Mouse (Mus musculus) cerebellum, adult 2 months (tissue): ENCODE data around the gene Dip2c.

Experiments
- CTCF ChIP-seq: fragments of 200-500 bp; IDR thresholded peaks from 2 replicates; pipeline ENCODE4 v1.5.1; 2011; ENCODE audit warnings: low read depth, mild to moderate bottlenecking, control low read depth, low read length, moderate library complexity, borderline replicate concordance; ENCODE audit not compliant: insufficient read depth
- POLR2A ChIP-seq: fragments of 200-500 bp; IDR thresholded peaks from 2 replicates; pipeline ENCODE4 v1.6.1; 2011; ENCODE audit warnings: low read length, control low read depth, borderline replicate concordance; ENCODE audit not compliant: insufficient read depth

- TF ChIP-seq CTCF (no peak), POLR2A (no peak)
Observed at GRCm38 (mm10) chr13:9715224-9715623, 438.9 kb downstream of the Dip2c start.
